Mouse (Mus musculus): ENCODE data around the gene Myom1.

Myom1 gene

DNA sequence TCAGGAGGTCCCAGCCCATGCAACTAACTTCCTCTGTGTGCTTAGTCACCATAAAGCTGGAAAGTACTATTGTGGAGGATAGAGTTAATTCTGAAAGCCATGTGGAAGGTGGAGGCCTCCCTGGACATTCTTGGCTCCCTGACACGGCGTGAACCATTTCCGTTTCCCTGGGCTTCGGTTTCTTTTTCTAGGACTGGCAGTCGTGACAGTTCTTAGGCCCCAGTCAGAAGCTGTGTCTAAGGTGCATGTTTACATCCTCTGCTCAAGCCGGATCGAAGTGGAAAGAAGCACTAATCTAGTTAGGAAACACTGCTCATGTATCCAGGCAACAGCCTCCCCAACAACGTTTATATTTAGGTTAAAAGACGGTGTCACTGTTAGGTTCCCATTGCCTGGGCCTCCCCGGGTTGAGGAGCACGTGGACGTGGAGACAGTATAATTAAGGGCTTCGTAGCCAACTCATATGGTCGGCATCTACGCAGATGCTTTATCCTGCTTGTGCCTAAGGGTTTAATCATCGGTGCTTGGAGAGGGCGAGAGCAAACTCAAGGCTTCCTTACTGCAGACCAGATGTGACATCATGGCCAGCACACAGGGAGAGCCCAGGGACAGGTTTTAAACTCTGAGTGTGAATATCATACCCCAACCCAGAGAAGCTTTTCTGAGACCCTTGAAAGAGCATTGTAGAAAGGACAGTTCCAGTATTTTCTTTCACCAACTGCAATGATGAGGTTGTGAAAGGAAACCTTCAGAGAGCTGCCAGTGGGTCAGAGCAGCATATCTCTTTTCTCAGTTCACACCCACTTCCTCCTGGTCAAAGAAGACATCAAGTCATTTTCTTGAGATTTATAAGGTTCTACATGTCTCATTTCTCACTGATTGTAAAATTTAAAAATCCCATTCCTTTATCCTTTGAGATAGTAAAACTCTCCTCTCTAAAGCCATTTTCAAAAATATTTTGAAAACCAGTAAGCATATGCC, 100.4 kb downstream of the Myom1 start:
- no peak for DNase-seq (ENCODE audit: low read depth, low spot score)

DNA sequence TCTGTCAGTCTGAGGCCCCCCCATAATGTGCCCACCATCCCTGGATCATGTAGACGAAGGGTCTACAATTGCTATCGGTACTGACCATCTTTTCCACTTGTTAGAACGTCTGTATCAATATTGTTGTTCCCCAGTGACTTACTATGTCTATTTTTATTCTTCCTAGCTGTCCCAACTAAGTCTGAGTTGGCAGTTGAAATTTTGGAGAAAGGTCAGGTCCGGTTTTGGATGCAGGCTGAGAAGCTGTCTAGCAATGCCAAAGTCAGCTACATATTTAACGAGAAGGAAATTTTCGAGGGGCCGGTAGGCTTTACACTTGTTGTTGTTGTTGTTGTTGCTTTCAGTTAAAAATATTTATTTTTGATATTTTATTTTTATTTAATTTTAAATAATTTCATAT, 102.9 kb downstream of the Myom1 start:
- no peak for DNase-seq (ENCODE audit: low read depth, low spot score)

DNA sequence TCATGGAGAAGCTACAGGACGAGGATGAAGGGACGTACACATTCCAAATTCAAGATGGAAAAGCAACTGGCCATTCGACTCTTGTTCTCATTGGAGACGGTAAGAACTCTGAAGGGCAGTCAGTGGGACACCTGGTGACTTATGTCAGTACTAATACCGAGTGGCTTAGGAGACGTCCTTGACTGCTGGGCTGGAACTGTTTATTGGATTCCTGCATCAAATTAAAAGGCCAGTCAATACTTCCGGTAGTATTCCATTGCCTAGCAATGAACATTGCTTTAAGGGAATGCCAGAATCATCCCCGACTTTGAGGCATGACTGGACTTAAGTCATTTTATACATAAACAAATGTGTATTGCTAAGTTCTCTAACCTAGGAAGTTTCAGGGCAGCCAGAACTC, 103.8 kb downstream of the Myom1 start:
- no peak for DNase-seq (ENCODE audit: low read depth, low spot score)

DNA sequence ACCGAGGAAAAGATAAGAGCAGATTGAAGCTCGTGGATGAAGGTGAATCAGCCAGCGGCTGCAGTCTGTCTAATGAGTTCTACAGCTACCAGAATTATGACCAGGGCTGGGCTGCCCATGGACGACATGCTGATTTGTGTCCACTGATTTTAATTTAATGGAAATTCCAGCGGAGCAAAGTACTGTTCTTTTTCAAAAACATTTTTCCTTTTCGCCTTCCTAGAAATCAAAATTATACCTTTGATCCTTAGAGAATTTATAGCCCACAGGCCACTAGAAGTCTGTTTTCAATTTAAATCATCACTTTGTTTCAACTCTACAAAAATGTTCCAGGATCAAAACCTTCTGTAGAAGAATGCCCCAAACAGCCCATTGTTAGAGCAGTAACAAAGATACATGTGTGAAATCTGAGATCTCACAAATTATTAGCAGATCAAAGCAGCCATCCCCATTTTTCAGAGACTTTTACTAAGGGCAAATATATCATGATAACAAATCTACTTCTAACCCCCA, 108.4 kb downstream of the Myom1 start:
- DNase-seq (ENCODE audit: low read depth, low spot score): no peak

DNA sequence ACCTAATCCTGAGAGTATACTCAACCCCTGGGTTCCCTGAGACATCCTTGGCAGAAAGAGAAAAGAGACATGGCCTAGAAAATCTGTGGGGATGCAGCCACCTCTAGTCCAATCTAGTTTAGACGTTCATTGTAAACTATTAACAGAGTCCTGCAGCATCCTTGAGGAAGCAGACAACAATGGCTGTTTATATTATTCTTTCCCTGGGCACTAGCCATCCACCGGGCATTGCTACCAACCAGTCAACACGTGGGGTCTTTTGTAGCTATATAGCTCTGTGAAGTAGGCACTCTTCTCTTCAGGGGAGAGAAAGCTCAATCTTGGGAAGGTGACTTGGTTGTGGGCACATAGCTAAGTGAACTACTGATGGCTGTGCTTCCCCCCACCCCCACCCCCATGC, 110.3 kb downstream of the Myom1 start:
- no peak for DNase-seq (ENCODE audit: low read depth, low spot score)

DNA sequence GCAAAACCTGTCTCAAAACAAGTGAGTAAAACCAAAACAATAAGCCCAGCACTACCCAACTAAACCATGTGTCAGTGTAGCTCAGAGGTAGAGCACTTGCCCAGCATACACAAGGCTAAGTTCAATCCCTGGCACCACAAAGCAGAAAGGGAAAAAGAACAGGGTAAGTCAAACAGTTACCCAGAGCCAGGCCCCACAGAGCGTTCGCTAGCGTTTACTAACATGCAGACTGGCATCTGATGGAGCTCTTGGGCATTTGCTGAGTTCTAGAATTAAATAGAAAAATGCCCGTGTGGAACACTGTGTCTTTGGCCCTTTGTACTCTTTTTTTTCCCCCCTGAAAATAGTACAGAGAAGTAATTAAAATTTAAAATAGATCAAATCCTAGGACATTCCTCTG, 111.8 kb downstream of the Myom1 start:
- DNase-seq (ENCODE audit: low read depth, low spot score): no peak

DNA sequence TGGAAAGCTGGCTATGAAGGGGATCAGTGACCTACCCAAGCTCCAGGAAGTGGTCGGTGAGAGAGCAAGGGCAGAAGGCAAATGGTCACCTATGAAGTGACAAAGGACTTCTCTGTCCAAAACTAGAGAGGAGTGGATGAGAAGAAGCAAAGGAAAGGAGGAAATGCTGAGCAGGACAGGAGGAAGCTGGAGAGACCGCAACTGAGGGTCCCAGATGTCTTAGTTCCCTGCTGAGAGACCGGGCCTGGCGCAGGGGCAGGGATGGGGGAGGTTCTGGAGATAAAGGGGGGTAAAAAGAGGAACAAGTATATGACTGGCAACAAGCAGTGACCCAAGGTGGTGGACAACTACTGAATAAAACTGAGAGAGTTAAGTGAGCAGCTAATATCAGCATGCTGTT, 115.5 kb downstream of the Myom1 start:
- DNase-seq (ENCODE audit: low read depth, low spot score): no peak

DNA sequence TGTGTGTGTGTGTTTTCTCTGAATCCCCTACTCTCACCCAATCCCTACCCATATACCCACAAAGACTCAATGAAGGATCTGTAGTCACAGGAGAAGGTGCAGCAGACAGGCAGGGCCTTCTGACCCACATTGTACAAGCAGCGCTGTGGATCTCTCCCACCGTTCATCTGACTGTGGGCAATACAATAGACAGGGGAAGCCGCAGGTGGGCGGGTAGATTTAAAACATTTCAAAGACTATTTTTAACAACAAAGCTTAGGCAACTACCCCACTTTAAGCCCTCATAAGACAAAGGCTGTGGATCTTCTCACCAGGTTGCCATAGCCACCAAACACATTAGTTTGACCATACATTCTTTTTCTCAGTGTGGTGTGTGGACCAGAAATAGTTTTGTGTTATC, 116.2 kb downstream of the Myom1 start:
- DNase-seq (ENCODE audit: low read depth, low spot score): peak; percentile 24

DNA sequence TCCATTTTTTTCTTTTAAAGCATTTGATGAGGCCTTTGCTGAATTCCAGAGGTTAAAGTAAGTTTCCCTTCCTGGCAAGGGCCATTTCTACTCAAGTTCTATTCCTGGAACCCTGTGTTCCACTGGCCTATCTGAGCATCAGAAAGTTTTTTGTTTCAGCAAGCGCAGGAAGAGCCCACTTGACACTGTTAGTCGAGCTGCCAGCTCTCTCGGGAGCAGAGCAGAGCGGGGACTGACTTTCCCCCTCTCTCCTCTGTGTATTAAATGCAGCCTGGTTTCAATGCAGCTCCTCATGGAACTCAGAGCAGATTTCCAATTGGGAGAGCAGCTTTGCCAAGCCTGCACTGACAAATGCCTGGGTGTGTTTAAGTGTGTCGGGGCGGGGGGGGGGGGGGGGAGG, 118.2 kb downstream of the Myom1 start:
- DNase-seq (ENCODE audit: low read depth, low spot score): no peak

DNA sequence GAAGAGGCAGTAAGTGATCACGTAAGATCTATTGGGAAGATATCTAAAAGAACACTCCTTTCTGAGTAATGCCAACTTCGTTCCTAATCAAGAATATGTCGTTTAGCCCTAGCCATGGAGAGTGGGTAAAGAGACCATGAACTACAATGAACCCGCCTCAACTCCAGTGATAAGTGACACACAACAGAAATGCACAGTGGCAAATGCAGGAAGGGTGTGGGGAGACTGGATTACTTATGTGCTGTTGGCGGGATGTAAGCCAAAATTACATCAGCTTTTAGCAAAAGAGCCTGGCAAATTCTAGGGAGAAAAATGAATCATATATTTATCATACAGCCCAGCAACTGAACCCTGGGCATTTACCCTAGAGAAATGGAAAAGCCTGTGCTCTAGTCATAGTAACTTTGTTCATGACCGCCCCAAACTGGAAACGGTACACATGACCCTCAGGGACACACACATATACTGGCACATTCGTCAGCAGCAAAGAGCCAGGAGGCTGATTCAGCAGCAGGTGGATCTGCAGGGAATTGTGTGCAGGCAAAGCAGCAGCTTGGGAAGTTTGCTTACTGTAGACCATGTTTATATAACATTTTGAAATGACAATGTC, 121.7 kb downstream of the Myom1 start:
- DNase-seq (ENCODE audit: low read depth, low spot score): no peak

DNA sequence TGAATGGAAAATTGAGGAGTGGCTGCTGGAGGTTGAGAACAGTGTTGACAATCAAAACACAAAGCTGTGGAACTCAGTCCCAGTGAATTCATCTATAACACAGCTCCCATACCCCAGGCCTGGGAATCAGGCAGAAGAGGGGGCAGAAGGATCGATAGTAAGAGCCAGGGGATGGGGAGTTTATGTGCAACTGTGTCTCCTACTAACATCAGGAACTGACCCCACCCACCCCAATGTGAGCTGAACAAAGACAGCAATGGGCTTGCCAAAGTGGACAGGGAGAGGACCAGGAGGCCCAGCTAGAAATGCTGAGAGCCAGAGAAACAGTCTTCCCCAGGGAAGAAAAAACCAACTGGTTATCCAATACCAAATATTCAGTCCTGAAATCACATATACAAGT, 122.2 kb downstream of the Myom1 start:
- no peak for DNase-seq (ENCODE audit: low read depth, low spot score)

DNA sequence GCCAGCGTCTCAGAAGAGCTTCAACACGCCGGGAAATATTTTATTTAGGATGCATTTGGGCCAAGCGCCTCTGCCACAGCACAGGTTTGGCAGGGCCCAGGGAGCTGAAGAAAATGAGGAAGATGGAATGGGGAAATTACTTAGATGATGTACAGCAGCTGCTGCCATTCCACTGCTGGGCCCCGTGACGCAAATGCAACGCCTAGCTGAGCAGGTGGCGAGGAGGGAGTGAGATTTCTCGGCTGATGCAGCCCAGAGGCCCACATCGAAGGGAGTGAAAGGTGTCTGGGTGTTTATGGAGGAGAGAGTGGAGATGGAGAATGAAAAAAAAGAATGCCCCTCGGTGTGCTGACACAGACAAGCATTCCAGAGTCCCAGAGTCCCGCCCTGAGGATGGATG, 123.1 kb downstream of the Myom1 start:
- no peak for DNase-seq (ENCODE audit: low read depth, low spot score)

DNA sequence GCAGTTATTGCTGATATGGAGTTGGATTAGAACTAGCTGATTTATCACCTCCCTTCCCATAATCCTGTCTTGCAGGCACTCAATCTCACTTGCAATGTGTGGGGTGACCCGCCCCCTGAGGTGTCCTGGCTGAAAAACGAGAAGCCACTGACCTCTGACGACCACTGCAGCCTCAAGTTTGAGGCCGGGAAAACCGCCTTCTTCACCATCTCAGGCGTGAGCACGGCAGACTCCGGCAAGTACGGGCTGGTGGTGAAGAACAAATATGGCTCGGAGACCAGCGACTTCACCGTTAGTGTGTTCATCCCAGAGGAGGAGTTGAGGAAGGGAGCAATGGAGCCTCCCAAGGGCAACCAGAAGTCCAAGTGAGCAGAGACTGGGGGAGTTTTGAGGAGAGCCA, 123.6 kb downstream of the Myom1 start:
- DNase-seq (ENCODE audit: low read depth, low spot score): no peak

DNA sequence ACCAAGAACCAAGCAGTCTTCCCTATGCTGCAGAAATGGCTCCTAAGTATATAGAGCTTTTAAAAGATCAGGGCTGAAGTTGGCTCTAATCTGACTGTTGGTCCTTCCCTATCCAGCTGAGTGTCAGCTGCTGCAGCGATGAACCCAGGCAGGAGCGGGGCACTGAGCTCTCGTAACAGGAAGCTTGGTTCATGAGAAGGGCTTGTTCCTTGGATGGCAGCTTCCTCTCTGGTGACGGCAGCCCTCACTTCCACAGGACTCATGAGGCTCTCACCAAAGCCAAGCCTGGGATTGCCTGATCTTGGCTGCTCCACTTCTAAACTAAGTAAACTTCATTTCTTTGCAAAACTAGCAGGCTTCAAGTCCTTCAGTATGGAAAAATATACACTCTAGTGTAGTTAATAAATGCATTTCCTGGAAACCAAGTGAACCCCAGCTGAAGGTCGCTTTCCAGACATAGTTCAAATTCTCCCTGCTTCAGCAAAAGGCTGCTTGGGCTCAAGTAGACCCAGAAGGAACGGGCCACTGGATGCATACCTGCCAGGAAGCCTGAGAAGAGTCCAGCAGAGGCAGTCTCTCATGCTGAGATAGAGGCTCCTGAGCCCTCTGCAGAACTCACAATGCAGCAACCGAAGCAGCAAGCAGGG, 125.2 kb downstream of the Myom1 start:
- DNase-seq (ENCODE audit: low read depth, low spot score): no peak

DNA sequence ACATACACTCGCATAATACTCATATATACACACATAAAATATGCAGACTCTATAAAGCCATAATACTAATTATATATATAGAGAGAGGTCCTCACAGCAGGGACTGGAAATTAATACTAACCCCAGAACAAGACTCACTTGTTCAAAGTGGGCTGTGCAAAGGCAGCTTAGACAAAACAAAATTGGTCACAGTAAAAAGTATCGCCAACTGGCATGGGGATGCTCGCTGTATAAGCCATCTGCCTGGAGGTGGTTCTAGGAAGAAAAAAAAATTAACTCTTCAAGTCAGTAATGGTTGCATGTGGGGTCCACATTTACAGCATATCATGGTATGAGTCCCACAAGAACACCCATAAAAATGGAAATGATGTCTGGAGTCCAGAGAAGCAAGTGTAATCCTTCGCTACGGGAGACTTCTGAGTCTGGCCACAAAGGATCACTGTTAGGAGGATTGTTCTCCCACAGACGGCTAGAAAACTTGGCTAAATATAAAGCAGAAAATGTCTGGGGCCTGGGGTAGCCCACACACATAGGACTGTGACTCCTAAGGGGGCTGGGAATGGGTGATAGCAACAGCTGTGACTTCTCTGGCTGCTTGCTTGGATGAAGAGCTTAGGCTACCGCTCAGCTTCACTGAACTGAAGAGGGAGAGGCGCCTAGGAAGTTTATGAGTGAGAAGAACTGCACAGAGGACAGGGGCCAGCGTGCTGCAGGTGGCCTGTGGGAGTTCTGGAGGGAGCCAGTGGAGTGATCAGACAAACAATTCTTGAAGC, 127.2 kb downstream of the Myom1 start:
- DNase-seq (ENCODE audit: low read depth, low spot score): no peak

DNA sequence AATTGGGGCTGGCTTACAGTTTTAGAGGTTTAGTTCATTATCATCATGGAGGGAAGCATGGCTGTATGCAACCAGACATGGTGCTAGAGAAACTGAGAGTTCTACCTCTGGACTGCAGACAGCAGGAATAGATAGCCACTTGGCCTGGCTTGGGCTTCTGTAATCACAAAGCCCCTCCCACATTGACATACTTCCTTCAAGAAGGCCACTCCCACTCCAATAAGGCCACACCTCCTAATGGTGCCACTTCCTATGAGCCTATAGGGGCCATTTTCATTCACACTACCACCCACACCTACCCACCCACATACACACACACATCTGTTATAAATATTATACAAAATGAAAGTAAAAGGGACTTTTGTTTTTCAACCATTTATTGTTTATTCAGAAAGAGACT, 129.8 kb downstream of the Myom1 start:
- no peak for DNase-seq (ENCODE audit: low read depth, low spot score)

DNA sequence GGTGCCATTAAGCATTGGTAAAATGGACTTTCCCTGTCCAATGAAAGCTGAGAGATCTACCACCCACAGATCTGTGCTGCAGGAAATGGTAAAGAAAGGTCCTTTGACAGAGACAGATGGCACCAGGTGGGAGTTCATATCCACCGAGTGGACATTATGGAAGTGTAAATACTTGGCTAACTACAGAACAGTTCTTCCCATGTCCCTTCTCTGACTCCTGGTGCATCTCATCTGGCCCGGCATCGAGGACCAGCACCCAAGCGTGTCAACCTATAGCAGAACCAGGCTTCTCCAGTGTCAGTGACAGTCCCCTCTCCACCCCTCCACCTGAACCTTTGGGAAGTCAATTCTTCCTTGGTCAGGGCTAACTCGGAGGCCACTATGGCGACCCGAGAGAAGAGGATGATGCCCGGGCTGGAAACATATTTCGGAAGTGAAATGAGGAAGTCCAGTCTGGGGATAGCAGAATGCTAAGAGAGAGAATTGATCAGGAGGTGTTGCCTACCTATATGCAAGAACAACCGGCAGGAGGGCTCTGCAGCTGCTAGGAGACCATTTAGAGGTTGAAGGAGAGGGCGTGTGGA, 130.5 kb downstream of the Myom1 start:
- DNase-seq (ENCODE audit: low read depth, low spot score): no peak

DNA sequence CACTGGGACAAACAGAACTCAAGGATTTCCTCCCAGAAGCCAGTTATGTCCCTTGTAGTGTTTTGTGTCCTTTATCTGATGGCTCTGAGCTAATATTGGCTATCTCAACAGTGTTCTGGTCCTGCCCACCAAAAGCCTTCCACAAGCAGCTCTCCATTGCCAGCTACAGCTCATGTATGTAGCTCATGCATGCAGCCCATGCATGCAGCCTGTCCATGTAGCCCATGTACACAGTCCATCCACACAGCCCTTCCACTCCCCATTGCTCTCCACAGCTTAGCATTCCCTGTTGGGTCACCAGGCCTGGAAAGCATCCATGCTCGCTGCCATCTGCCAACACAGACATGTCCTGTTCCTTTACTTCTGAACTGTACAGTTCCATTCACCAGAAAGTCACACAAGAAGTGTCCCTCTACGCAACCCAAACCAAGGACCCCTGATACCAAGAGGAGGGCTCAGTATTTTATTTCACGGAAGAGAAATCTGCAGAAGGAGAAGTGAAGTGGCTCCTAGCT, 132.1 kb downstream of the Myom1 start:
- DNase-seq (ENCODE audit: low read depth, low spot score): no peak

DNA sequence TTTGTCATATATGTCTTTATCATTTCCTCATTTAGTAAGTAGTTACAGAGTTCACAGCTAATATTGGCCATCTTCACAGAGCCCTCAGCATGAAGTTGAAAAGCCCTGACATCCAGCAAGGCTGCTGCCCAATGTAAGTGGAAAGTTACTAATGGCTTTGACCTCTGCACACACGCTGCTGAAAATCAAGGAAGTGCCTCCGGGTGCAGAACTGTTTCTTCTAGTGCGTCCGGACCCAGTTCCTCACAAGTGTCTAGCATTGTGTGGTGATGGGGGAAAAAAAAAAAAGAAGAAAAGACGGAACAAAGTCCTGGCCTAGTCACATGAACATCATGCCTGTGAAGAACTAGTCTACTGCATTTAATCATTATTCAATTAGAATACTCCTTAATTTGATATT, 132.7 kb downstream of the Myom1 start:
- DNase-seq (ENCODE audit: low read depth, low spot score): no peak

DNA sequence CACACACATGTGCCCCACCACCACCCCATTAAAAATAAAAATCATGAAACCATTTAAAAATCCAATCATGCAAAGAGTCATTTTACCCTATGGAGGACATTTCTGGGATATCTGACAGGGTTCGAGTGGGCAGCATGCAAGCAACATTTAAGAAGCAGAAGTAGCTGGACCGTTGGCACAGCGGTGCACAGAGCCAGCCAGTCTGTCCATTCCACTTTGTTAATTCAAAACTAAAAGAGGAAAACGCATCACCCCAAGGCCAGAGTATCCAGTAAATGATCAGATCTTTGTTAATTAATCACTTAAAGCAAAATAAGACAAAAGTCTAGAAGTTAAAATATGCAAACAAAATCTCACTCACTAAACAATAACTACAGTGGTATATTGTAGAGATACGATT, 133.4 kb downstream of the Myom1 start:
- DNase-seq (ENCODE audit: low read depth, low spot score): no peak
